Mouse (Mus musculus) limb, embryonic 10.5 days (tissue): Measurements from ENCODE around the gene Ints1. TPM values are rescaled to one million over a fixed set of nuclear protein-coding genes. Genes with fewer than 3 reads are reported as not detected.

Source experiments
- DNase-seq: peaks from one replicate; pipeline ENCODE4 v3.0.0-alpha.2; 2017; ENCODE audit warnings: low spot score
- H3K27ac ChIP-seq: fragments of 300-500 bp; sonication (generic); 2 replicates; pipeline ENCODE4 v1.5.1; 2016; ENCODE audit warnings: mild to moderate bottlenecking
- H3K27me3 ChIP-seq: fragments of 300-500 bp; sonication (generic); 2 replicates; pipeline ENCODE4 v1.6.1; 2016; ENCODE audit warnings: low read depth, mild to moderate bottlenecking; ENCODE audit not compliant: poor library complexity, severe bottlenecking
- H3K36me3 ChIP-seq: fragments of 300-500 bp; sonication (generic); 2 replicates; pipeline ENCODE4 v1.6.1; 2016; ENCODE audit warnings: mild to moderate bottlenecking, moderate library complexity
- H3K4me1 ChIP-seq: fragments of 300-500 bp; sonication (generic); 2 replicates; pipeline ENCODE4 v1.6.1; 2016
- H3K4me3 ChIP-seq: fragments of 300-500 bp; sonication (generic); 2 replicates; pipeline ENCODE4 v1.5.1; 2016; ENCODE audit warnings: mild to moderate bottlenecking, moderate library complexity
- H3K9me3 ChIP-seq: fragments of 300-500 bp; sonication (generic); replicated peaks from 2 replicates; pipeline ENCODE4 v1.6.1; 2016; ENCODE audit warnings: mild to moderate bottlenecking
- WGBS: fragments of 180-500 bp; shearing (Covaris S2); methylation state at CpG from one replicate; pipeline ENCODE4 v1.1.7; 2016; 5-methylcytosine and 5-hydroxymethylcytosine counted together
- polyA plus RNA-seq: library from polyadenylated mRNA; unstranded; fragments of >200 nt; fragmentation: Nextera tagmentation; extraction: Ambion mirVana; gene quantifications from 2 replicates; pipeline ENCODE4 v1.2.1, GENCODE M21; 2016

Gene Ints1
- polyA plus RNA-seq, 1 experiment from 2014 or later = 42.5 TPM

- peaks cover 24% of the 10 kb centered on the region for H3K36me3 ChIP-seq
- DNase-seq = no peak
- H3K4me3 ChIP-seq = 0 out of 2 replicates have a peak overlapping the region, but pooled peaks have one; percentile 11
- H3K27me3 ChIP-seq = peaks cover 6% of the 10 kb centered on the region; the same call in 1 of the 2 replicates
- H3K27ac ChIP-seq = peak overlapping the region; percentile 12; the same call in 1 of the 2 replicates
- peaks cover 48% of the 10 kb centered on the region for H3K4me1 ChIP-seq
- no peaks in the 10 kb centered on the region for H3K9me3 ChIP-seq
- WGBS = 41% methylated on average over 11 of the region's 11 CpGs
Measured at GRCm38 (mm10) chr5:139797473-139798167, 22.1 kb upstream of the Ints1 start.

- WGBS = 25% methylated on average over 13 of the region's 13 CpGs
- Histone ChIP-seq H3K4me3 (no peak overlapping the region), H3K27me3 (peaks cover 8% of the 10 kb centered on the region; the same call in 1 of the 2 replicates), H3K36me3 (peaks cover 24% of the 10 kb centered on the region), H3K4me1 (peaks cover 51% of the 10 kb centered on the region), H3K9me3 (no peaks in the 10 kb centered on the region), H3K27ac (peak overlapping the region; percentile 12; the same call in 1 of the 2 replicates)
- DNase-seq = no peak
Measured at GRCm38 (mm10) chr5:139796900-139797299, 21.4 kb upstream of the Ints1 start.

- Histone ChIP-seq H3K4me3 (no peak overlapping the region), H3K4me1 (peaks cover 56% of the 10 kb centered on the region), H3K27ac (0 out of 2 replicates have a peak overlapping the region, but pooled peaks have one; percentile 12), H3K27me3 (peaks cover 8% of the 10 kb centered on the region; the same call in 1 of the 2 replicates), H3K9me3 (no peaks in the 10 kb centered on the region), H3K36me3 (peaks cover 21% of the 10 kb centered on the region)
- no peak for DNase-seq
- 88% methylated on average over 9 of the region's 9 CpGs for WGBS
Measured at GRCm38 (mm10) chr5:139796001-139796620, 20.6 kb upstream of the Ints1 start.

DNA sequence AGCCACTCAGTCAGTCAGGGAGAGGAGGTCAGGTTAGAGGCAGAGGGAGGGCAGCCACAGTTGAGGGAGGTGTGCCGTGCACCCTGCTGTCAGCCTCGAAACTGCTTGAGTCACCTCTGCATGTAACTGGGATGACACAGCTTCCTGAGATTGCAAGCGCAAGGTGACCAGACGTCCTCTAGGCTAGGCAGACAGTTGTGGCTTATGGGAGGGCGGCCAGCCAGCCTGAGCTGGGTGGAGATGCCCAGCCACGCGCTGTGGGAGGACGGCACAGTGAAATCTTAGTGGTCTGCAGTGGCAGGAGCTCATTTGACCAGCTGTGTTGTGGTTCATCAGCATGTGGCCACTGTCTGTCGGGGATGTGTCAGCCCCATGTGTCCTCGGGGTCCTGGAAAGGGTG is 19.5 kb upstream of the Ints1 start:
- Histone ChIP-seq H3K36me3 (peaks cover 9% of the 10 kb centered on the region), H3K9me3 (no peaks in the 10 kb centered on the region), H3K4me1 (peaks cover 60% of the 10 kb centered on the region), H3K27me3 (peaks cover 8% of the 10 kb centered on the region; the same call in 1 of the 2 replicates), H3K27ac (no peak overlapping the region), H3K4me3 (no peak overlapping the region)
- DNase-seq = no peak
- WGBS = 70% methylated on average over 10 of the region's 10 CpGs

GRCm38 (mm10) chr5:139794137-139794536 is 18.7 kb upstream of the Ints1 start:
- no peak for DNase-seq
- no peaks in the 10 kb centered on the region for H3K9me3 ChIP-seq
- H3K27me3 ChIP-seq = peaks cover 8% of the 10 kb centered on the region; the same call in 1 of the 2 replicates
- H3K4me3 ChIP-seq = no peak overlapping the region
- peaks cover 60% of the 10 kb centered on the region for H3K4me1 ChIP-seq
- no peak overlapping the region for H3K27ac ChIP-seq
- WGBS = 89% methylated on average over 5 of the region's 5 CpGs
- 0 out of 2 replicates have a peak, but pooled peaks cover under 1% of the 10 kb centered on the region for H3K36me3 ChIP-seq

- no peak for DNase-seq
- peaks cover 59% of the 10 kb centered on the region for H3K4me1 ChIP-seq
- no peak overlapping the region for H3K27ac ChIP-seq
- no peak overlapping the region for H3K4me3 ChIP-seq
- 73% methylated on average over 11 of the region's 11 CpGs for WGBS
- H3K27me3 ChIP-seq = peaks cover 8% of the 10 kb centered on the region; the same call in 1 of the 2 replicates
- no peaks in the 10 kb centered on the region for H3K9me3 ChIP-seq
- H3K36me3 ChIP-seq = no peaks in the 10 kb centered on the region
Measured at GRCm38 (mm10) chr5:139793338-139794089, 18.0 kb upstream of the Ints1 start.

- H3K9me3 ChIP-seq = no peaks in the 10 kb centered on the region
- H3K27me3 ChIP-seq = peaks cover 8% of the 10 kb centered on the region; the same call in 1 of the 2 replicates
- 52% methylated on average over 3 of the region's 3 CpGs for WGBS
- H3K36me3 ChIP-seq = no peaks in the 10 kb centered on the region
- peaks cover 53% of the 10 kb centered on the region for H3K4me1 ChIP-seq
- no peak for DNase-seq
- H3K4me3 ChIP-seq = no peak overlapping the region
- no peak overlapping the region for H3K27ac ChIP-seq
Measured at GRCm38 (mm10) chr5:139792966-139793337, 17.5 kb upstream of the Ints1 start.

DNA sequence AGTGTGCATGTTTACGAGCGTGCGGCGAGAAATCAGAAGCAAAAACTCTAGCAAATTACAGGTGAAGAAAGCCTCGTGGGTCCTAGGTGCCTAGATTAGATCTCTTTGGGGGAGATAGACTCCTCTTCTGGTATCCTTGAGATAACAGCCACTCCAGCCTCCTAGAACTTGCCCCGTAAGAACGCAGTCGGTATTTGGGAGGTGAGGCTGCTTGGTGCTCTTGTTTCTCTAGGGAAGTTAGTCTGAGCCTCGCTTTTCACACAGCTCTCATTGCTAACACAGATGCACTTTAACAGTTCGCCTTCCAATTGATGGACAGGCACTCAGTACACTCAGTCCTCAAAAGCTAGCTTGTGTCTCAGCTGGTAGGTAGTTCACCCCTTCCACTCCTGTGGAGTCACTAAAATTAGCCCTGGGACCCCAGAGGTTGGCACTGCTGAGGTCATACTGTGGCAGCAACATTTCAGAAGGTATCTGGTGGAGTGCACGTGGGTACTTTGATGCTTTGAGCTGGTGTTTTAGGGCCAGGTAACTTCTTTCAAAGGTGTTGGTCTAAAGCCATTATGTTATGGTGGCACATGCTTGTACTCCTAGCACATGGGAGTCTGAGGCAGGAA is 16.8 kb upstream of the Ints1 start:
- H3K4me1 ChIP-seq = peaks cover 46% of the 10 kb centered on the region
- 24% methylated on average over 11 of the region's 11 CpGs for WGBS
- no peaks in the 10 kb centered on the region for H3K9me3 ChIP-seq
- peak overlapping the region; percentile 79; the same call in 1 of the 2 replicates for H3K27ac ChIP-seq
- H3K27me3 ChIP-seq = peaks cover 8% of the 10 kb centered on the region; the same call in 1 of the 2 replicates
- no peaks in the 10 kb centered on the region for H3K36me3 ChIP-seq
- peak overlapping the region; percentile 86 for H3K4me3 ChIP-seq
- no peak for DNase-seq

- H3K27ac ChIP-seq = peak within 1 kb of the TSS; percentile 79
- H3K27me3 ChIP-seq = peaks cover 8% of the 10 kb centered on the region; the same call in 1 of the 2 replicates
- DNase-seq = peak; percentile 98
- H3K4me3 ChIP-seq = peak within 1 kb of the TSS; percentile 86
- H3K36me3 ChIP-seq = no peaks in the 10 kb centered on the region
- no peaks in the 10 kb centered on the region for H3K9me3 ChIP-seq
- peaks cover 38% of the 10 kb centered on the region for H3K4me1 ChIP-seq
- under 1% methylated on average over 92 of the region's 92 CpGs for WGBS
Measured at GRCm38 (mm10) chr5:139791227-139792158, 16.0 kb upstream of the Ints1 start, which contains the start of gene Mafk. Gene Mafk (plus strand): TSS chr5:139791513.

DNA sequence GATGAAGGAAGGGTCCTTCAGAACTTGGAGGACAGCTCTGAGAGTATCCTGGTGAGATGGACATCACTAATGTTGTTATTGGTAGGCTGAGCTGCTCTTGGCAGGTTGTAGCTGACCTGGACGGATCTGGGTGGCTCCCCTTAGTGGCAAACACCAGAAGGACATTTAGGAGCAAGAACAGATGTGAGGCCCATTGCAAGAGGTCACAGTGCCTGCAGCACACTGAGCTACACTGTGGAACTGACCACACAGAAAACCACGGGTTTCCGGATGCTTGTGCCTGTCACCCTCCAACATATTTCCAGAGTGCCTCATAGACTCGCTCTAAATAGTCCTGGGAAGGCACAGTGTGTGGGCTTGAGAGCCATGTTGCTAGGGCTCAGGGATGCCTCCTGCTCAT is 14.0 kb upstream of the Ints1 start:
- Histone ChIP-seq H3K4me3 (no peak overlapping the region), H3K27ac (no peak overlapping the region), H3K36me3 (no peaks in the 10 kb centered on the region), H3K27me3 (peaks cover 8% of the 10 kb centered on the region; the same call in 1 of the 2 replicates), H3K4me1 (peaks cover 22% of the 10 kb centered on the region), H3K9me3 (no peaks in the 10 kb centered on the region)
- no peak for DNase-seq
- WGBS = 61% methylated on average over 4 of the region's 4 CpGs

- 87% methylated on average over 8 of the region's 8 CpGs for WGBS
Measured at GRCm38 (mm10) chr5:139781406-139781805, 5.9 kb upstream of the Ints1 start.

More at GRCm38 (mm10) chr5:139781406-139781805, 5.9 kb upstream of the Ints1 start:
- Histone ChIP-seq H3K4me1 (no peaks in the 10 kb centered on the region), H3K27ac (no peak overlapping the region), H3K36me3 (no peaks in the 10 kb centered on the region), H3K4me3 (no peak overlapping the region), H3K9me3 (no peaks in the 10 kb centered on the region), H3K27me3 (no peaks in the 10 kb centered on the region)
- no peak for DNase-seq
